Mouse (Mus musculus): Measurements from ENCODE around the gene Dis3l2. TPM values are rescaled to one million over a fixed set of nuclear protein-coding genes. Genes with fewer than 3 reads are reported as not detected.

The Dis3l2 gene
- polyA plus RNA-seq, 1 experiment from 2014 or later = 30.0 TPM

GRCm38 (mm10) chr1:87050700-87051099 is 347.1 kb downstream of the Dis3l2 start:
- ATAC-seq (ENCODE audit: insufficient read depth) (no peak), DNase-seq (no peak)
- Histone ChIP-seq H3K27ac (ENCODE audit: low read depth) (no peak overlapping the region), H3K9me3 (ENCODE audit: low read depth, low read length) (no peaks in the 10 kb centered on the region), H3K4me3 (ENCODE audit: low read depth, low read length) (no peak overlapping the region), H3K4me1 (ENCODE audit: insufficient read depth) (no peaks in the 10 kb centered on the region), H3K4me2 (no peak overlapping the region), H3K36me3 (ENCODE audit: insufficient read depth) (peaks cover 13% of the 10 kb centered on the region), H3K9ac (no peak overlapping the region), H3K27me3 (ENCODE audit: insufficient read depth, low read length) (no peaks in the 10 kb centered on the region)
- TF ChIP-seq CTCF (IDR thresholded peaks at IDR 0.05; ENCODE audit: low read depth) = no peak
- 63% methylated on average over 1 of the region's 1 CpGs for WGBS

DNA sequence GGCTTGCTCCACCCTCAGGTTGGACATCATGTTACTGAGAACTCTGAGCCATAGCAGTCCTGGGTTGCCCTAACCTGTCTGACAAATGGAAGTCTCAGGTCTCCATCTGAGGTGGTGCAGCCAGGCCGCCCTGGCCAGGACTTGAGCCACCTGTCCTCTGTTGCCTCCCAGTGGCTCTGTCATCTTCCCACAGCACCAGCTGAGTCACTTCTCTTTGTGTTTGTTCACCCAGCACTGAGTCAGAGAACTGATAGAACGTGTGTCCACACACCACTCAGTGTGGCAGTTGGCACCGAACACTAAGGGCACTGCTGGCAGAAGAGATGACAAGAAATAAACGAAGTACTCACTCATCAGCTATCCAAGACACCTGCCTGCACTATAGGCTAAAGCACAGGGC is 347.8 kb downstream of the Dis3l2 start:
- TF ChIP-seq CTCF (IDR thresholded peaks at IDR 0.05; ENCODE audit: low read depth) = no peak
- Histone ChIP-seq H3K4me2 (no peak overlapping the region), H3K27ac (ENCODE audit: low read depth) (no peak overlapping the region), H3K27me3 (ENCODE audit: insufficient read depth, low read length) (no peaks in the 10 kb centered on the region), H3K9ac (no peak overlapping the region), H3K4me1 (ENCODE audit: insufficient read depth) (no peaks in the 10 kb centered on the region), H3K9me3 (ENCODE audit: low read depth, low read length) (no peaks in the 10 kb centered on the region), H3K36me3 (ENCODE audit: insufficient read depth) (peaks cover 13% of the 10 kb centered on the region), H3K4me3 (ENCODE audit: low read depth, low read length) (no peak overlapping the region)
- 78% methylated on average over 4 of the region's 4 CpGs for WGBS
- ATAC-seq (ENCODE audit: insufficient read depth) (no peak), DNase-seq (no peak)

DNA sequence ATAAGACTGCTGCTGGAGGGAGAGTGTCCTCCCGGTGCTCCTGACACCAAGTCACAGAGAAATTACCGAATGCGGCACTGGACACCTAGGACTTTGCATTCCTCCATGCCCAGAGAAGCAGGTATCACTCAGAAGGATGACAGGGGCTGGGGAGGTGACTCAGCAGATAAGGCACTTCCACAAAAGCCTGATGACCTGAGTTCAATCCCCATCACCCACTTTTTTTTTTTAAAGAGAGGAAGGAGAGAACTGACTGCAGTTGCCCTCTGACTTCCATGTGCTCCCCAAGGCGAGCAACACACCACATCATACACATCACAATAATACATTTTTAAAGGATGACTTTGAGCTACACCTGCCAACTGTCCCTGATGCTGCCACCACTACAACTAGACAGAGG is 353.5 kb downstream of the Dis3l2 start:
- no peak overlapping the region for H3K27ac ChIP-seq (ENCODE audit: low read depth)
- no peaks in the 10 kb centered on the region for H3K27me3 ChIP-seq (ENCODE audit: insufficient read depth, low read length)
- no peak overlapping the region for H3K4me3 ChIP-seq (ENCODE audit: low read depth, low read length)
- H3K4me1 ChIP-seq (ENCODE audit: insufficient read depth) = no peaks in the 10 kb centered on the region
- DNase-seq = no peak
- no peak for TF ChIP-seq CTCF (IDR thresholded peaks at IDR 0.05; ENCODE audit: low read depth)
- no peaks in the 10 kb centered on the region for H3K9me3 ChIP-seq (ENCODE audit: low read depth, low read length)
- H3K9ac ChIP-seq = no peak overlapping the region
- H3K36me3 ChIP-seq (ENCODE audit: insufficient read depth) = 0 out of 2 replicates have a peak, but pooled peaks cover 2% of the 10 kb centered on the region
- no peak for ATAC-seq (ENCODE audit: insufficient read depth)
- no peak overlapping the region for H3K4me2 ChIP-seq
- 75% methylated on average over 4 of the region's 4 CpGs for WGBS

- DNase-seq (no peak), ATAC-seq (ENCODE audit: insufficient read depth) (no peak)
- Histone ChIP-seq H3K4me1 (ENCODE audit: insufficient read depth) (no peaks in the 10 kb centered on the region), H3K27ac (ENCODE audit: low read depth) (no peak overlapping the region), H3K4me2 (no peak overlapping the region), H3K36me3 (ENCODE audit: insufficient read depth) (no peaks in the 10 kb centered on the region), H3K9me3 (ENCODE audit: low read depth, low read length) (no peaks in the 10 kb centered on the region), H3K9ac (no peak overlapping the region), H3K27me3 (ENCODE audit: insufficient read depth, low read length) (no peaks in the 10 kb centered on the region), H3K4me3 (ENCODE audit: low read depth, low read length) (no peak overlapping the region)
- 65% methylated on average over 8 of the region's 8 CpGs for WGBS
- TF ChIP-seq CTCF (IDR thresholded peaks at IDR 0.05; ENCODE audit: low read depth) = no peak
These were observed 355.5 kb downstream of the Dis3l2 start for GRCm38 (mm10) chr1:87059042-87059665.

DNA sequence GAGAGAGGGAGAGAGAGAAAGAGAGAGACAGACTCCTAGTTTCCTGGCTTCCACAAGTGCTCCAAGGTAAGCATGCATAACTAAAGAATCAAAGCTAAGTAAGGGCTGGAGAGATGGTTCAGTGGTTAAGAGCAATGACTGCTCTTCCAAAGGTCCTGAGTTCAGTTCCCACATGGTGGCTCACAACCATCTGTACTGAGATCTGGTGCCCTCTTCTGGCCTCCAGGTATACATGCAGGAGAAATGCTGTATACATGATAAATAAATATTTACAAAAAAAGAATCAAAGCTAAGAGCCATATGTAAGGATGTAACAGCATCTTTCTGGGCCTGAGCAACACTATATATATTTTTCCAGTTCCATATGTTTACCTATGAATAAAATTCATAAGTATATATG is 357.3 kb downstream of the Dis3l2 start:
- Histone ChIP-seq H3K4me2 (no peak overlapping the region), H3K4me3 (ENCODE audit: low read depth, low read length) (no peak overlapping the region)
- ATAC-seq (ENCODE audit: insufficient read depth) = no peak

GRCm38 (mm10) chr1:87070720-87071119 is 367.1 kb downstream of the Dis3l2 start:
- H3K4me1 ChIP-seq (ENCODE audit: insufficient read depth) = no peaks in the 10 kb centered on the region
- ATAC-seq (ENCODE audit: insufficient read depth) (peak; percentile 62; the same call in 1 of the 2 replicates), DNase-seq (peak; percentile 36)
- H3K4me3 ChIP-seq (ENCODE audit: low read depth, low read length) = no peak overlapping the region
- no peak overlapping the region for H3K9ac ChIP-seq
- H3K36me3 ChIP-seq (ENCODE audit: insufficient read depth) = no peaks in the 10 kb centered on the region
- 39% methylated on average over 16 of the region's 16 CpGs for WGBS
- TF ChIP-seq CTCF (IDR thresholded peaks at IDR 0.05; ENCODE audit: low read depth) = peak; percentile 73
- H3K4me2 ChIP-seq = no peak overlapping the region
- no peaks in the 10 kb centered on the region for H3K9me3 ChIP-seq (ENCODE audit: low read depth, low read length)
- no peaks in the 10 kb centered on the region for H3K27me3 ChIP-seq (ENCODE audit: insufficient read depth, low read length)
- no peak overlapping the region for H3K27ac ChIP-seq (ENCODE audit: low read depth)

More for the DNA sequence above, 357.3 kb downstream of the Dis3l2 start:
- no peak for DNase-seq
- Histone ChIP-seq H3K27me3 (ENCODE audit: insufficient read depth, low read length) (no peaks in the 10 kb centered on the region), H3K36me3 (ENCODE audit: insufficient read depth) (no peaks in the 10 kb centered on the region), H3K9me3 (ENCODE audit: low read depth, low read length) (no peaks in the 10 kb centered on the region), H3K4me1 (ENCODE audit: insufficient read depth) (no peaks in the 10 kb centered on the region), H3K9ac (no peak overlapping the region), H3K27ac (ENCODE audit: low read depth) (no peak overlapping the region)
- TF ChIP-seq CTCF (IDR thresholded peaks at IDR 0.05; ENCODE audit: low read depth) = 0 out of 2 replicates have a peak, but pooled peaks have one; percentile 18

- Histone ChIP-seq H3K36me3 (ENCODE audit: insufficient read depth) (no peaks in the 10 kb centered on the region), H3K27ac (ENCODE audit: low read depth) (no peak overlapping the region), H3K4me3 (ENCODE audit: low read depth, low read length) (no peak overlapping the region), H3K9me3 (ENCODE audit: low read depth, low read length) (no peaks in the 10 kb centered on the region), H3K4me2 (no peak overlapping the region), H3K9ac (no peak overlapping the region), H3K4me1 (ENCODE audit: insufficient read depth) (no peaks in the 10 kb centered on the region), H3K27me3 (ENCODE audit: insufficient read depth, low read length) (no peaks in the 10 kb centered on the region)
- ATAC-seq (ENCODE audit: insufficient read depth) (no peak), DNase-seq (no peak)
- no peak for TF ChIP-seq CTCF (IDR thresholded peaks at IDR 0.05; ENCODE audit: low read depth)
- 68% methylated on average over 8 of the region's 8 CpGs for WGBS
These were observed 370.2 kb downstream of the Dis3l2 start for GRCm38 (mm10) chr1:87073776-87074175.
